Mouse (Mus musculus): ENCODE results near the gene Rbm34.

DNA sequence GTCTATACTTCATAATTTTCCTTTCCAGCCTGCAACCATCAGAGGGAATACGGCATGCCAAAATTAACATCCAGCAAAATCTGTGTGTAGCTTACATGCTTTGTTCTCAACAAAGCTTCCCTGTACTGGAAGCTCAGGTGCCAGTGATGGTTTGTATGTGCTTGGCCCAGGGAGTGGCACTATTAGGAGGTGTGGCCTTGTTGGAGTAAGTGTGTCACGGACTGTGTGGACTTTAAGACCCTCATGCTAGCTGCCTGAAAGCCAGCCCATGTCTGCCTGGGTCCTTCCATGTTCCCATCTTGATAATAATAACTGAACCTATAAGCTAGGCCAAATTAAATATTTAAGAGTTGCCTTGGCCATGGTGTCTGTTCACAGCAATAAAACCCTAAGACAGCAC, 35.5 kb downstream of the Rbm34 start:
- TF ChIP-seq POLR2A (IDR thresholded peaks at IDR 0.05; ENCODE audit: control insufficient read depth, extremely low read depth, insufficient read depth, low read length, poor library complexity) (no peak), CTCF (IDR thresholded peaks at IDR 0.05; ENCODE audit: borderline replicate concordance, control insufficient read depth, extremely low read depth, insufficient read depth, low read length, poor library complexity) (no peak)
